Mouse (Mus musculus) CH12.LX (cell line): ENCODE results near the gene Cog2.

Experiments
- CTCF ChIP-seq, 2 experiments: IDR thresholded peaks in 1 of 2; conservative IDR thresholded peaks in 1 of 2; 2 replicates each; pipeline ENCODE4 v1.5.1; 2011 to 2012; ENCODE audit warnings: low read depth in 2 of 2, low read length in 2 of 2, improper control_type of control experiment in 1 of 2, inconsistent platforms in 1 of 2, mild to moderate bottlenecking in 1 of 2, moderate library complexity in 1 of 2
- EP300 ChIP-seq: IDR thresholded peaks from 2 replicates; pipeline ENCODE4 v1.6.1; 2011; ENCODE audit warnings: low read length, improper control_type of control experiment
- JUN ChIP-seq: IDR thresholded peaks from 2 replicates; pipeline ENCODE4 v1.6.1; 2011; ENCODE audit warnings: low read depth, mild to moderate bottlenecking, low read length, improper control_type of control experiment, moderate library complexity; ENCODE audit not compliant: insufficient read depth
- KAT2A ChIP-seq: IDR thresholded peaks from 2 replicates; pipeline ENCODE4 v1.6.1; 2012; ENCODE audit warnings: low read length, improper control_type of control experiment, inconsistent platforms; ENCODE audit not compliant: insufficient replicate concordance
- NRF1 ChIP-seq: IDR thresholded peaks from 2 replicates; pipeline ENCODE4 v1.6.1; 2014; ENCODE audit warnings: low read depth, mild to moderate bottlenecking, inconsistent platforms, low read length, improper control_type of control experiment, moderate library complexity
- POLR2A ChIP-seq: IDR thresholded peaks from 2 replicates; pipeline ENCODE4 v1.6.1; 2011; ENCODE audit warnings: low read depth, mild to moderate bottlenecking, improper control_type of control experiment, low read length
- TCF12 ChIP-seq: IDR thresholded peaks from 2 replicates; pipeline ENCODE4 v1.6.1; 2014; ENCODE audit warnings: low read depth, mild to moderate bottlenecking, inconsistent platforms, low read length, improper control_type of control experiment
- ZKSCAN1 ChIP-seq: IDR thresholded peaks from 2 replicates; pipeline ENCODE4 v1.6.1; 2012; ENCODE audit warnings: low read depth, inconsistent platforms, low read length, improper control_type of control experiment, borderline replicate concordance

- TF ChIP-seq NRF1: no peak
- TF ChIP-seq KAT2A: no peak
- TF ChIP-seq EP300: no peak
- no peak for TF ChIP-seq CTCF (conservative IDR thresholded peaks at IDR 0.05 in 1 of 2, IDR thresholded peaks at IDR 0.05 in 1 of 2; ENCODE audit: low read depth in 2 of 2, low read length in 2 of 2)
- no peak for TF ChIP-seq JUN
- no peak for TF ChIP-seq POLR2A
- no peak for TF ChIP-seq ZKSCAN1
- TF ChIP-seq TCF12: no peak
These were observed 21.4 kb downstream of the Cog2 start for GRCm38 (mm10) chr8:124542001-124542400.
